Mouse (Mus musculus) ZHBTc4 (cell line): Measurements from ENCODE around the gene Rgs9bp.
"Not testable (repeated sequence)": the region's sequence is repeated elsewhere in the genome, so short reads cannot be mapped to it uniquely, and the experiment has no call there.

Source experiments
- DNase-seq: peaks from one replicate; pipeline ENCODE4 v3.0.0-alpha.2; 2011; ENCODE audit warnings: low read depth, low spot score

The Rgs9bp gene

GRCm38 (mm10) chr7:35583476-35584025, 1.8 kb downstream of the Rgs9bp start:
- DNase-seq: peak; percentile 18

- peak; percentile 74 for DNase-seq
These were observed 2.7 kb downstream of the Rgs9bp start for GRCm38 (mm10) chr7:35582719-35583118.

GRCm38 (mm10) chr7:35579849-35580248, 5.5 kb downstream of the Rgs9bp start:
- DNase-seq: peak; percentile 89

GRCm38 (mm10) chr7:35570883-35571282, 14.5 kb downstream of the Rgs9bp start:
- peak; percentile 23 for DNase-seq

- DNase-seq: not testable (repeated sequence)
These were observed 15.7 kb downstream of the Rgs9bp start for GRCm38 (mm10) chr7:35569724-35570123.

- not testable (repeated sequence) for DNase-seq
These were observed 19.4 kb downstream of the Rgs9bp start for GRCm38 (mm10) chr7:35565965-35566364.

- not testable (repeated sequence) for DNase-seq
These were observed 20.5 kb downstream of the Rgs9bp start for GRCm38 (mm10) chr7:35564872-35565271.

- DNase-seq: no peak
These were observed 21.1 kb downstream of the Rgs9bp start for GRCm38 (mm10) chr7:35564067-35564865.

GRCm38 (mm10) chr7:35563071-35563470, 22.3 kb downstream of the Rgs9bp start:
- DNase-seq: no peak

GRCm38 (mm10) chr7:35559838-35560237, 25.5 kb downstream of the Rgs9bp start:
- DNase-seq: no peak

GRCm38 (mm10) chr7:35558681-35559080, 26.7 kb downstream of the Rgs9bp start:
- DNase-seq: no peak

- no peak for DNase-seq
These were observed 27.8 kb downstream of the Rgs9bp start for GRCm38 (mm10) chr7:35557577-35557976.

GRCm38 (mm10) chr7:35556905-35557304, 28.5 kb downstream of the Rgs9bp start:
- no peak for DNase-seq

GRCm38 (mm10) chr7:35556205-35556603, 29.2 kb downstream of the Rgs9bp start, which contains the start of gene Nudt19:
Gene Nudt19, minus strand, starts transcription at chr7:35556304.
- DNase-seq: no peak

- DNase-seq: peak; percentile 98
These were observed 29.9 kb downstream of the Rgs9bp start for GRCm38 (mm10) chr7:35555224-35556204.

- peak; percentile 61 for DNase-seq
These were observed 30.7 kb downstream of the Rgs9bp start for GRCm38 (mm10) chr7:35554605-35555175.

- peak; percentile 28 for DNase-seq
These were observed 31.4 kb downstream of the Rgs9bp start for GRCm38 (mm10) chr7:35553751-35554604.

- DNase-seq: peak; percentile 83
These were observed 39.5 kb downstream of the Rgs9bp start for GRCm38 (mm10) chr7:35545881-35546280.

GRCm38 (mm10) chr7:35537562-35537961, 47.8 kb downstream of the Rgs9bp start, which contains the start of gene Tdrd12:
Gene Tdrd12, minus strand, starts transcription at chr7:35537745.
- peak; percentile 97 for DNase-seq

- DNase-seq: peak; percentile 23
These were observed 49.5 kb downstream of the Rgs9bp start for GRCm38 (mm10) chr7:35535750-35536512.
